Mouse (Mus musculus) megakaryocyte-erythroid progenitor cell, adult 5-6 weeks (primary cell): ENCODE results near the gene Gdf15. TPM values are rescaled to one million over a fixed set of nuclear protein-coding genes. Genes with fewer than 3 reads are reported as not detected.

Experiments used
- ATAC-seq: replicated peaks from 2 replicates; pipeline ENCODE4 v1.8.0; 2016; ENCODE audit warnings: mild to moderate bottlenecking, inconsistent platforms; ENCODE audit not compliant: severe bottlenecking, poor library complexity, low FRiP score, low TSS enrichment
- total RNA-seq, 2 experiments: library from RNA; stranded (forward) in 1 of 2; stranded (reverse) in 1 of 2; fragments of 200-1000, 215-1000 nt in 1 of 2; fragments of >200 nt in 1 of 2; fragmentation: Nextera tagmentation in 1 of 2; gene quantifications; 2 replicates each; pipeline ENCODE4 v1.2.3; 2014 to 2017

Gdf15 gene
- total RNA-seq, 2 experiments from 2014 or later = not detected

DNA sequence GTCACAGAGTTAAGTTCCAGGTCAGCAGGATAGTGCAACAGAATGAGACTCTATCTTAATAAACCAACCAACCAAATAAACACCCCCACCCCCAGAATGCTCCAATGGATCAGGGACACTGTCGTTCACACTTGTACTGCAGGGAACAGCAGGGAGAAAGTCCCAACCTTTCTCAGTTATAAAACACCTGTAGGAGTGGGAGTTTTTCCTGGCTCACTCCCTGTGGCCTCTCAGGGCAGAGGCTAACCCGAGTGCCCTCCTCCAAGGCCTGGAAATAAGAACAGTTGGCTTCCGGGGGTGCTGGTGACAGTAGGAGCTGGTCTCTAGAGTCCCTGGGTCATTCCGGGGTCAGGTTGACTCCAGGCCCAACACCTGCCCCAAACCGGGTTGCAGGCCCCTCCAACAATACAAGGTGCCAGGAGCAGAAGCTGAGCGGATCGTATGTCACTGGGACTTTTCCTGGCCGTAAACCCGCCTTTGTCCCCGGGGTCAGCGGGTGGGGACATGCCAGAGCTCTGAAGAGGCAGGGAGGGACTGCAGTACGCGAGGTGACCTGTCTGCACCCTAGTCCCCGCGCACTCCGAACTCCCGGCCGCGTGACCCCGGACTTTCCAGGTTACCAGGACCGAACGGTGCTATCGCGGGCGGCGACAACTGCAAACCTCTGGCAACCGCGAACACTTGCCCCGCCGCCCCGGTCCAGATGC is 26.8 kb upstream of the Gdf15 start:
- peak; percentile 47 for ATAC-seq

GRCm38 (mm10) chr8:70657739-70658138 is 25.5 kb upstream of the Gdf15 start:
- ATAC-seq = no peak

- ATAC-seq = no peak
Observed at GRCm38 (mm10) chr8:70657214-70657613, 25.0 kb upstream of the Gdf15 start.

DNA sequence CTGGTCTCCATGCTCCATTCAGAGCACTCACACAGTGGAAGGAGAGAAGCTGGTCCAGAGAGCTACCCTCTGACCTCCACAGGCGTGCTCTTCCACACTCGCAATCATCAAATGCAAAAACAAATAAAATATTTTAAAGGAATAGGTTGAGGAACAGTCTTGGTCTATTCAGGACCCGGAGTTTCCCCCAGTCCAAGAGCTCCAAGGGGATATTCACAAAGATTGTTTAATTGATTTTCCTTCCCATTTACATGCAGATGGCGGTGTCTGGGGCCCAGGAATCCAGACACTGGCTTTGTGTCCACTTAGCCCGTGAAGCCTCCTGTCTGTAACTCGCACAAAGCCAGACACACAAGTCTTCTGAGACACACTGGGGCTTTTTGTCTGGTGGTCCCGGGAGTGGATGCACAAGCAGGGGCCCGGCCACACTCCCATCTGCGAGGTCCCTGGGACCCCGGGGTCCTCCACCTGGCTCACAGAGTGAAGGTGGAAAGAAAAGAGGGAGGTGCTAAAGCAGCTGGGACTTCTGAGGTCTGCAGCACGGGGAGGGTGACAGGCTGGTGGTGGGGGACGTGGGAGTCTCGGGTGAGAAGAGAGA is 24.0 kb upstream of the Gdf15 start:
- ATAC-seq = no peak

DNA sequence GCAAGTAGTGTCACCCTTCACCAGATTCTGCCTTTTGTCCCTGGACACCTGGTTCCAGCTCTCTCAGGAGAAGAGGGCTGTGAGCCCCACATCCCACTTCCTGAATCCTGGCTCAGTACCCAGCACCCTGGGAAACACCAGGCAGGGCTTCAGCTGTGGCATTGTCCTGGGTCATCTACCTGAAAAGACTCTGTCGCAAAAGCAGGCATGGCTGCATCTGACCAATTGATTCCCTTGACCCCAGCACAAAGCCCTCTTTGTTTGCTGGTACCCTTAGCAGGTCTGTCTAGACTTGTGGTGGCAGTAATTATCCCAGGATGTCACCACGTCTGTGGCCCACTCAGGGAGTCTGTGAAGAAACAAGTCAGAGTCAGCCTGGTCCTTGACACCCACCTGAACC is 23.2 kb upstream of the Gdf15 start:
- no peak for ATAC-seq

GRCm38 (mm10) chr8:70654121-70654520 is 21.9 kb upstream of the Gdf15 start:
- ATAC-seq = no peak

DNA sequence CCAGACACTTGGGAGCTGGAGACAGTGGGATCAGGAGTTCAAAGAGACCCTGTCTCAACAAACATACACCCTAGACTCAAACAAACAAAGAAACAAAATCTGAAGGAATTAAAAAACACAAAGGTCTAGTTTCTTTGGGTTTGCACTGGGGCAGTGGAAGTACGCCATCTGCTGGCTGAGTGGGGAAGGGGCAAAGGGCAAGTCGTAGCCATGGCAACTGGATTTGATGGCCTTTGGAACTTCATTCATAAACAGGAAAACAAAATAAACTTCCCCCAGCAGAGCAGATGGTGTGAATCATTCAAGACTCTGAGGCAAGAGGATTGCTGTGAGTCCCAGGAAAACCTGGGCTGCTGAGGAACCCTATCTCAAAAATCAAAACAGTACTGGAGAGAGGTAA is 21.0 kb upstream of the Gdf15 start:
- ATAC-seq = no peak

DNA sequence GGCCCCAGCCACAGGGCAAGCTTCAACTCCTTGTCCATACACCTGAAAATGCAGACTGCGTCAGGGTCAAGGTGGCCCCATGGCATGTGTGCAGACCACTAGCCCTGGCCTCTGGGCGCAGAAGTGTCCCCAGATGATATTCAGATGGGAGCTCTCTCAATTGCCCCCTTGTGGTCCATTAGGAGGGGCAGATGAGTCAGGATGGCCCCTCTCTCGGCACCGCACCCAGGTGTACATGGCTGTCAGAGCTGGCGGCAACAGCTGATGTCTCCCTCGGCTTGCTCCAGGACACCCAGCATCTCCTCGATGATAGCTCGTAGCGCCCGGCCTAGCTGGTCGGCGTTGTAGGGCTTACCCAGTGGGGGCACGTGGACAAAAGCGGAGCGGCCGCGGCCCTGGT is 18.1 kb upstream of the Gdf15 start:
- no peak for ATAC-seq

DNA sequence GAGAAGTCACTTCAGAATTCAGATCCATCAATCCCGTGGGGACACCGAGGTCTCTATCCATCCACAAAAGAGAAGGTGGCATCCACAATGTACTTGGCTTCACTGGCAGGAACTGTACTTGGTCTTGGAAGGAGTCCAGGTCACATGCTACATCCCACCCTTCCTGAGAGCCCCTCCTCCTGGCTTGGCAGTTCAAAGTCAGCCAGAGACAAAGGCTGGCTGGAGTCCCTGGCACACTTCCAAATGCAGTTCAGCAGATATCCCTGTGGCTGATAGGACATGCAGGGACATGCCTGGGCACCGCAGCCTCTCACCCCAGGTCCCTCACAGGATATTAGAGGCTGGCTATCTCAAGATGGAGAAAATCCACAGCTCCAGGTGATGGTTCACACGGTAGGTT is 17.1 kb upstream of the Gdf15 start:
- ATAC-seq = peak; percentile 85

- peak; percentile 24; the same call in 1 of the 2 replicates for ATAC-seq
Observed at GRCm38 (mm10) chr8:70648921-70649320, 16.7 kb upstream of the Gdf15 start.

DNA sequence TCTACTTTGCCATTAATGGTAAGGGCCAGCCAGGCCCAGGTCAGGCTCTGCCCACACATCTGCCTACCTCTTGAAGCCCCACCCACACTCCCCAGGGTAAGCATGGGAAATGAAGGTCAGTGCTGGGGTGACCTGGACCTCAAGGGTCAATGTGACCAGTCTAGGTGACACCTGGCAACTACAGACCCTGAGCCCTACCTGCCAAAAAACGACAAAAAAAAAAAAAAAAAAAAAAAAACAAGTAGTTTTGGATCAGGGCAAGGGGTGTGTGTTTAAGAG is 15.8 kb upstream of the Gdf15 start:
- no peak for ATAC-seq

DNA sequence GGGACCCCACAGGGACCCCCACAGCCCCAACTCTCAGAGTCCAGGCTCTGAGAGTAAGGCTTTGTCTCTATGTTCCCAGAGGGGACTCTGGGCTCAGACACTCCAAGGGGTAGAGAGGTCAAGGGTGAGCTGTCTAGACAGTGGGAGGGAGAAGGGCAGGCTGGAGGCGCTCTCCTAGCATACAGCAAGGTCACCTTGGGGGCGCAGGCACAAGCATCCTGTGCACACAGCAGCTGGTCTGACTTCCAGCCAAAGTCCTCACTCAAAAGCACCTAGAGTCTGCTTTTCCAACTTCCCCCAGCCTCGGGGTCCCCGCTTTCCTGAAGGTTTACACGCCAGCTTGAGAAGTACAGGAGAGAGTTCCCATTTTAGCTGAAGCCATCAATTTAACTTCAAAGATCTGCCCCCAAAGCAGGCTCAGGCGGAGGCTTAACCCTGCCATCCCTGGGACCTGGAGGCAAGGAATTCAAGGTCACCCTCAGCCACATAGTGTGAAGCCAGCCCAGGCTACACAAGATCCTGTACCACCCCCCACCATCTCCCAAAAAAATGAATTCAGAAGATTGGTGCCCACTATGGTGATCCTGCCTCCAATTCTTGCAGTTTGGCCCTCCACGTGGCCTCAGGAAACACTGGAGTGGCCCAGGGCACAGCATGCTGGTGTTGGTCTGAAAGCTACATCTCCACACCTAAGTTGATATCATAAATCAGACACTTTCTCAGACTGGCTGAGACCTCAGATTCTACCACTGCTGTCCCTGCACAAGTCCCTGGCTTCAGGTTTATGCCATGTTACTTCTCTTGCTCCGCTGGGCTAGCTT is 15.3 kb upstream of the Gdf15 start:
- no peak for ATAC-seq

DNA sequence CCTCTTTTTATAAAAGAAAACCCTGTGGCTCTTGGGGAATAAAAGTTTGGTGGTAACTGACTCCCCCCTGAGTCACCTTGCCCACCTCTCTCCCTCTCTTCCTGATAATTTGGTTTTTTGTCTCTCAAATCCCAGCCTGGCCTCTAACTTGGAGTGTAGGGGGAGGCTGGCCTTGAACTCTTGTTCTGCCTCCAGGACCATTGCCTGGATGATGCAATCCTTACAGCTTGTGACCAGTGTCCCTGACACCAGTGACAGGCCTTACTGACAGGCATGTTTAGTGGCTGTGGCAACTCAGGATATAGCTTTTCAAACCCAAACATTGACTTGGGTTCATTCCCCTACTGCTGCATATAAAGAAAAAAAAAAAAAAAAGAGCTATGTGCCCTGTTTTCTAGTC is 14.5 kb upstream of the Gdf15 start:
- ATAC-seq = no peak

- ATAC-seq = no peak
Observed at GRCm38 (mm10) chr8:70646369-70646768, 14.1 kb upstream of the Gdf15 start.

DNA sequence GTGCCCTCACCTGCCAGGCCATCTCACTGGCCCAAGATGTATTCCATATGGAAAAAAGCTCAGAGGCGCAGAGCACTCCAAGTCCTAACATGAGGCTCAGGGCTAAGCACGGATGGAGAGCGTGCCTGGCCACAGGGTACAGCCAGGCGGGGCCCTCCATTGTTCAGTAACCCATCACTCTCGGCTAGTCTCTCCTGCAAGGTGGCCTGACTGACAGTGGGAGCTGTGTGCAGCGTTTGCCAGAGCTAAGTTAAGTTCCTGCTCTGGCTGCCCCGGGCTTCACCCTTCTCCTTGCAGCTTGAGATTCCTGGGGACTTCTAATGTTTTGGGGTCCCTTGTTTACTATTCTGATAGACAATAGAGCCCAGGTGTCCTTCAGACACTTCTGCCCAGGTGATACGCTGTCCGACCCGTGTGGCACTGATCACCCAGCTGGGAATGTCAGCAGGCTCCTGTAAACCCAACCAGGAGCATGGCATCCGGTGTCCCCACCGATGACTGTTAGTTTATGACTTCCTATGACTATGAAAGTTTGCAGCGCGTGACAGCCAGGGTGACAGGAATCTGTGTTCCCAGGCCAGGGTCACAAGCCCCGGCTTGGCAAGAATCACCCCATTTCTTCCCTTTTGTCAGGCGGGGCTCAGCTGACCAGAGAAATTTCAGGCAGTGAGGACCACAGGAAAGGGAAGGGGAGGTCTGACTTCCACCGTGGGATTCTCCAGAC is 13.4 kb upstream of the Gdf15 start:
- ATAC-seq = no peak

- no peak for ATAC-seq
Observed at GRCm38 (mm10) chr8:70644065-70644464, 11.8 kb upstream of the Gdf15 start.

DNA sequence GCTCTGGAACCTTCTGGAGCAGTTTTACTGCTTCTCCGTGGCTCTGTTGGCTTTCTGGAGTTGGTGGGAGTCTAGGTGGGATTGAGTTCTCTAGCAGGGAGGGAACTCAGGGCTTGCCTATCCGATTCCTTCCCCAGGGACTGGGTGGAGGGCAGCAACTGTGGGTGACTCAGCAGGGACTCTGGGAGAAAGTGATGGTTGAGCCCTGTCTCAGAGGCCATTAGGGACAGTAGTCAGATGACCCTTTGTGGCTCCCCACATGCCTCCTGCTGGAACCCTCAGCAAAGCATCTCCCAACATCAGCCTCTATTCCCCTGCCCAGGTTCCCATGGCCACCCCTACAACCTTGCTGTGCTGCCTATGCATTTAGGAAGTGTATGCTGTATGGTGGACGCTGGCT is 10.8 kb upstream of the Gdf15 start:
- ATAC-seq = no peak

DNA sequence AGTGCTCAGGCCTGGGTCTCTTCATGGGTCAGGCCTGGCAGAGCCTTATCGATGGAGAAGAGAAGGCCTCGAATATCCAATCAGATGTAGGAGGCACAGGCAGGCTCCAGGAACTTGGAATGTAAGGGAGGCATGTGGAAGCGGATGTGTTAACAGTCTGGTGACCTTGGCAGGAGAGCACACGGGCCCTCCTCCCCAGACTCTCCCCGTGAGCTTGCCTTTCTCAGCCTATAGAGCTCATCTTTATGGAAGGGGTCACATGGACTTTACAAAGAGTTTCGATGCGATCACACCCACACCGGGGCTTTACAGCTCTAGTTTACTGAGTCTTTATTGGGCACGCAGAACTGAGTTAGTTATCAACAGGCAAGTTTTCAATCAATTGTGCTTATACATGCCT is 6.5 kb upstream of the Gdf15 start:
- no peak for ATAC-seq

DNA sequence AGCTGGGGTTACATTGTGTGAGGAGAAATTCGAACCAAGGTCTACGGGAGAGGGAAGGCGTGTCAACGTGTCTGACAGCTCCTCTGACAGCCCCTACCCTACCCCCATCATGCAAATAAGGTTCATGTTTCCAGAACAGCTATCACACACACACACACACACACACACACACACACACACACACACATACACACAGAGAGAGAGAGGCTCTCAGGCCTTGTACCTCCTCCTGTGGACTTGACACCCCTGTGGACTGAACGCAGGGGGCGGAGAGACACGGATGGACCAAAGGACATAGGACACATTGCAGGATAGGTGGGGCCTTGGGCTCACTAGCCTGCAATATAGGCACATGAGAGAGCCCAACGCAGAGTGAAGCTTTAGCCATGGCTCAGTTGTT is 4.6 kb upstream of the Gdf15 start:
- ATAC-seq = no peak

- ATAC-seq = no peak
Observed at GRCm38 (mm10) chr8:70635527-70635926, 3.3 kb upstream of the Gdf15 start.
